Mouse (Mus musculus): ENCODE data around the gene Nup214.

DNA sequence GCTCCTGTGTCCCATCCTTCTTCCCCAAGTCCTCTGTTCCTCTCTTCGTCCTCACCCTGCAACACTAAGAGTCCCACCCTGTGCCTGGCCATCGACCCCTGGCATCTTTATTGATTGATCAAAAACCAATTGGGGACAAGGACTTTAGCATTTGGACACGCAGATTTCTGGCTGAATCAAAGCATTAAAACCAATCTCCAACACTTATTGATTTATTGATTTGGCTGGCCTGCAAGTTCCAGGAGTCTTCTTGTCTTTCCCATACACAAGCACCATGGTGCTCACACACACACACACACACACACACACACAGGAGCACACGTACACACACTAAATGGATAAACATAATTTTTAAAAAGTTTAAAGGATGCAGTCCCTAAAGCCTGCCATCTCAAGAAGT is 31.2 kb upstream of the Nup214 start:
- TF ChIP-seq CTCF (IDR thresholded peaks at IDR 0.05; ENCODE audit: control insufficient read depth, insufficient read depth, low read length) (no peak), POLR2A (IDR thresholded peaks at IDR 0.05; ENCODE audit: borderline replicate concordance, control insufficient read depth, low read depth, low read length) (no peak)
